Mouse (Mus musculus) midbrain, embryonic 10.5 days (tissue): ENCODE results near the gene Zfp808. TPM values are rescaled to one million over a fixed set of nuclear protein-coding genes. Genes with fewer than 3 reads are reported as not detected.
A peak's percentile ranks its signal among the peaks of the same experiment; 100 is the strongest.
"Not testable (repeated sequence)": the region's sequence is repeated elsewhere in the genome, so short reads cannot be mapped to it uniquely, and the experiment has no call there.

Experiments
- DNase-seq: peaks from one replicate; pipeline ENCODE4 v3.0.0-alpha.2; 2017; ENCODE audit warnings: low spot score
- H3K27ac ChIP-seq: fragments of 300-500 bp; sonication (generic); replicated peaks from 2 replicates; pipeline ENCODE4 v1.5.1; 2016; ENCODE audit warnings: mild to moderate bottlenecking
- H3K27me3 ChIP-seq: fragments of 300-500 bp; sonication (generic); 2 replicates; pipeline ENCODE4 v1.6.1; 2016; ENCODE audit warnings: low read depth, mild to moderate bottlenecking; ENCODE audit not compliant: poor library complexity, severe bottlenecking
- H3K36me3 ChIP-seq: fragments of 300-500 bp; sonication (generic); 2 replicates; pipeline ENCODE4 v1.6.1; 2016; ENCODE audit warnings: mild to moderate bottlenecking, moderate library complexity
- H3K4me1 ChIP-seq: fragments of 300-500 bp; sonication (generic); 2 replicates; pipeline ENCODE4 v1.6.1; 2016
- H3K4me3 ChIP-seq: fragments of 300-500 bp; sonication (generic); 2 replicates; pipeline ENCODE4 v1.5.1; 2016; ENCODE audit warnings: mild to moderate bottlenecking, moderate library complexity
- H3K9me3 ChIP-seq: fragments of 300-500 bp; sonication (generic); replicated peaks from 2 replicates; pipeline ENCODE4 v1.6.1; 2016; ENCODE audit warnings: mild to moderate bottlenecking
- WGBS: fragments of 180-500 bp; shearing (Covaris S2); methylation state at CpG from one replicate; pipeline ENCODE4 v1.1.7; 2016; 5-methylcytosine and 5-hydroxymethylcytosine counted together
- polyA plus RNA-seq: library from polyadenylated mRNA; unstranded; fragments of >200 nt; fragmentation: Nextera tagmentation; extraction: Ambion mirVana; gene quantifications from 2 replicates; pipeline ENCODE4 v1.2.1, GENCODE M21; 2016

Zfp808 gene
- polyA plus RNA-seq, result 12.3 and 13.0 TPM in 2 replicates

GRCm38 (mm10) chr13:62129432-62130171 lies at the start of gene Zfp808:
TSS of gene Zfp808 (plus strand) at chr13:62129886.
- not testable (repeated sequence) for H3K36me3 ChIP-seq, H3K9me3 ChIP-seq, H3K27me3 ChIP-seq, H3K4me1 ChIP-seq
- WGBS, result 8% methylated on average over 21 of the region's 21 CpGs
- peak within 1 kb of the TSS; percentile 66 for H3K4me3 ChIP-seq
- peak within 1 kb of the TSS; percentile 85 for H3K27ac ChIP-seq
- peak; percentile 59 for DNase-seq

GRCm38 (mm10) chr13:62098786-62099185 lies 30.9 kb upstream of the Zfp808 start:
- not testable (repeated sequence) for H3K9me3 ChIP-seq, H3K27me3 ChIP-seq, H3K36me3 ChIP-seq, DNase-seq, H3K4me3 ChIP-seq, H3K4me1 ChIP-seq, H3K27ac ChIP-seq
- 86% methylated on average over 4 of the region's 4 CpGs for WGBS

- not testable (repeated sequence) for H3K4me1 ChIP-seq, DNase-seq, H3K27me3 ChIP-seq, H3K27ac ChIP-seq, H3K9me3 ChIP-seq, H3K36me3 ChIP-seq, H3K4me3 ChIP-seq
- 89% methylated on average over 4 of the region's 4 CpGs for WGBS
Measured at GRCm38 (mm10) chr13:62099454-62099853, 30.2 kb upstream of the Zfp808 start.

GRCm38 (mm10) chr13:62102368-62102767 lies 27.3 kb upstream of the Zfp808 start:
- H3K36me3 ChIP-seq, H3K4me3 ChIP-seq, H3K27me3 ChIP-seq, DNase-seq, H3K9me3 ChIP-seq, H3K4me1 ChIP-seq, H3K27ac ChIP-seq: not testable (repeated sequence)
- WGBS, result 79% methylated on average over 1 of the region's 1 CpGs

DNA sequence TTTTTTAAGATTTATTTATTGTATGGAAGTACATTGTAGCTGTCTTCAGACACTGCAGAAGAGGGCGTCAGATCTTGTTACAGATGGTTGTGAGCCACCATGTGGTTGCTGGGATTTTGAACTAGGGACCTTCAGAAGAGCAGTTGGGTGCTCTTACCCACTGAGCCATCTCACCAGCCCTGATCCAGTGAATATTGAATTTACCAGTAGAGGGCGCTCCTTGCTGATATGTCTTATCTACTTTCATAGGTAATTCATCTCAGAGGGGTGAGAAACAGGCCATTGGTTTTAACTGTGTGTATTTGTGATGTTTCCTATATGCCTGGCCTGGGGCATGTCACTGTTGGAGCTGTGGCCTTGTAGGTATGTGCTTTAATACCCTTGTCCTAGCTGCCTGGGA lies 13.8 kb upstream of the Zfp808 start:
- not testable (repeated sequence) for DNase-seq, H3K36me3 ChIP-seq, H3K27me3 ChIP-seq, H3K27ac ChIP-seq, H3K4me3 ChIP-seq, H3K9me3 ChIP-seq, H3K4me1 ChIP-seq
- 27% methylated on average over 2 of the region's 2 CpGs for WGBS

DNA sequence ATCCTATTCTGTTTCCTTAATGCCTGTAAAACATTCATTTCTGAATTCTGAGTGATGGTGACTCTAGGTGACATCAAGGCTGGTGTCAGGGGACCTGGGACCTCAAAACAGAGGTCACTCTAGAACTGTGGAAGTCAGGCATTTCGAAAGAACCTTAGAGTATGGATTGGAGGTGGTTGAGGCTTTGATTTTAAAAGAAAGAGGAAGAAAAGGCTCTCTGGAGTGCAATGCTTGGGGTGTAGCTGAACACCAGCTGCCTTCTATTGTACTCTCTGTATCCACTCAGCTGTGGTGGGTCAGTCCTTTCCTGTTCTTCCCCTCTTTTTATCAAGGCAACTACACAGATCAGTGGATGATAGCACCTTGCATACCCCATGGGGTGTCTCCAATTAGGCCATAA lies 8.1 kb upstream of the Zfp808 start:
- H3K4me3 ChIP-seq, DNase-seq: not testable (repeated sequence)
- WGBS, result 54% methylated on average over 1 of the region's 1 CpGs

DNA sequence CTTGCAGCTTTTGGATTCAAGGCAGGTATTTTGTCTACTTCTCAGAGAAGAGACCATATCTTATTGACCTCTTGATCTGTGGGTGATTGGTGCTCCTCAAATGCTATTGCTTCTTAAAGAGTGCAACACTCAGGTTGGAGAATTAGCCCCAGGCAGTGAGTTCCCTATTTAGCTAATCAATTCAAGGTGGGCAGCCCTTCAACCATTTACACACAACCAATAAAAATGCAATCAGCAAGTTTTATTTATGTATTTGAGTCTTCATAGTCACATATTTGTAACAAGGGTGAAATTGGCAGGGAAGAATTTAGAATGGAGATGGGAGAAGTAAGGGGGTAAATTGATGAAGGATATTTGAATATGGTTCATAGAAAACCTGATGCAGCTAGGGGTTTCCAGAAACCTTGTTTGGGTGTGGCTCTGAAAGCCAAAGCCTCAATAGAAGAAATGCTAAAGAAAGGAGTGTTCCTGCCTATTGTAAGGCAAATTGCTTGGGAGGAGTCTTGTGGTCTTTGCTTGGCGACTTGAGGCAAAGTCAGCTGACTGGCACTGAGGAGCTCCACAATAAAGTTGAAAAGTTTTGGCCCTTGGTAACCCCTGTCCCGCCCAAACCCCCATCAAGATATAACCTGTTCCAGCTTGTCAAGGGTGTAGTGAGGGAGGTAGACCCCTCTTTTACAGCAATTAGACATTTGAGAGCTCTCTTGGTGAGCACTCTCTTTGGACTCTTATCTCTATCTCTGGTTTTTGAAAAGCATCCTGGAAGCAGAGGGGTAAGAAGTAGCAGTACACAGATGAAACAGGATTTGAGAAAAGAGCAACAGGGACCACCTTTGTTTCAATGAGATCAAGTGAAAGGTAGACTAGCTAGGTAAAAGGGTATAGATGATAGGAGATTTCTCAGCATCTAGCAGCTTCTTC lies 52.4 kb downstream of the Zfp808 start:
- peaks cover 52% of the 10 kb centered on the region for H3K9me3 ChIP-seq
- H3K4me3 ChIP-seq, DNase-seq, H3K36me3 ChIP-seq, H3K27ac ChIP-seq, H3K4me1 ChIP-seq, H3K27me3 ChIP-seq: not testable (repeated sequence)
- 74% methylated on average over 2 of the region's 2 CpGs for WGBS

More for the DNA sequence above, 8.1 kb upstream of the Zfp808 start:
- H3K4me1 ChIP-seq, H3K27ac ChIP-seq, H3K36me3 ChIP-seq, H3K9me3 ChIP-seq, H3K27me3 ChIP-seq: not testable (repeated sequence)

DNA sequence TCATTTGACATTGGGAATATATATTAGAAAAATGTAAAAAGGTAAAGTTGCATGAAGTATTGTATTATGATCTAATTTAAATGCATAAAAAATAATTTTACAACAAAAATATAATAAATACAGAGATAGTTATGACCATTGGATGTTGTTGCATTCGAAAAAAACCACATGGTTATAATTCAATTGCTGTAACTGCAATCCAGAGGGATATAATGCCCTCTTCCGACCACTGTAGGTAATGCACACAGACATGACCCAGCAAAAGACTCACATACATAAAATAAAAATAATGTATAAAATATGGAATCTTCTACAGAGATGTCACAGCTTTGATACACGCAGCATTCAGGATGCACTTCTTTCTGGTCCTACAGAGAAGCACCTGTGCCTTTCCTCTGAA lies 115.6 kb downstream of the Zfp808 start:
- Histone ChIP-seq H3K4me3 (no peak overlapping the region), H3K9me3 (peaks cover 17% of the 10 kb centered on the region), H3K36me3 (no peaks in the 10 kb centered on the region), H3K4me1 (no peaks in the 10 kb centered on the region), H3K27me3 (no peaks in the 10 kb centered on the region), H3K27ac (no peak overlapping the region)
- 54% methylated on average over 3 of the region's 3 CpGs for WGBS
- DNase-seq, result no peak

- 82% methylated on average over 9 of the region's 9 CpGs for WGBS
- not testable (repeated sequence) for H3K4me3 ChIP-seq, H3K4me1 ChIP-seq, H3K36me3 ChIP-seq, H3K27ac ChIP-seq, DNase-seq, H3K27me3 ChIP-seq
- peaks cover 52% of the 10 kb centered on the region for H3K9me3 ChIP-seq
Measured at GRCm38 (mm10) chr13:62255226-62255625, 125.5 kb downstream of the Zfp808 start.

- DNase-seq, result no peak
- Histone ChIP-seq H3K9me3 (peaks cover 79% of the 10 kb centered on the region), H3K4me1 (no peaks in the 10 kb centered on the region), H3K27ac (no peak overlapping the region), H3K36me3 (no peaks in the 10 kb centered on the region), H3K4me3 (no peak overlapping the region), H3K27me3 (no peaks in the 10 kb centered on the region)
- WGBS, result 87% methylated on average over 4 of the region's 4 CpGs
Measured at GRCm38 (mm10) chr13:62263392-62263791, 133.7 kb downstream of the Zfp808 start.
